Mouse (Mus musculus): Measurements from ENCODE around the gene Olfr701. TPM values are rescaled to one million over a fixed set of nuclear protein-coding genes. Genes with fewer than 3 reads are reported as not detected.

The Olfr701 gene
- not detected in 2 replicates for total RNA-seq (2015)
- total RNA-seq (2017): not detected in 2 replicates

- ATAC-seq (ENCODE audit: poor library complexity, severe bottlenecking): no peak
These were observed at the start of gene Olfr701 for GRCm38 (mm10) chr7:106813829-106814228. Olfr701 (plus strand) TSS chr7:106814129.

- ATAC-seq (ENCODE audit: poor library complexity, severe bottlenecking): 0 out of 2 replicates have a peak, but pooled peaks have one; percentile 40
These were observed 25.6 kb upstream of the Olfr701 start for GRCm38 (mm10) chr7:106788330-106788729.

GRCm38 (mm10) chr7:106793098-106793497, 20.8 kb upstream of the Olfr701 start, which contains the start of gene Olfr699:
Olfr699 (minus strand) TSS chr7:106793198.
- no peak for ATAC-seq (ENCODE audit: poor library complexity, severe bottlenecking)

GRCm38 (mm10) chr7:106808734-106809133, 5.2 kb upstream of the Olfr701 start, which contains the start of gene Olfr700:
Olfr700 (minus strand) TSS chr7:106808834.
- ATAC-seq (ENCODE audit: poor library complexity, severe bottlenecking): no peak

GRCm38 (mm10) chr7:106815775-106816174, 1.8 kb downstream of the Olfr701 start:
- peak; percentile 83 for ATAC-seq (ENCODE audit: poor library complexity, severe bottlenecking)

GRCm38 (mm10) chr7:106818414-106818813, 4.5 kb downstream of the Olfr701 start:
- no peak for ATAC-seq (ENCODE audit: poor library complexity, severe bottlenecking)

GRCm38 (mm10) chr7:106833793-106834192, 19.9 kb downstream of the Olfr701 start, which contains the start of gene Olfr702:
Olfr702 (minus strand) TSS chr7:106833893.
- no peak for ATAC-seq (ENCODE audit: poor library complexity, severe bottlenecking)

GRCm38 (mm10) chr7:106843060-106843459, 29.1 kb downstream of the Olfr701 start, which contains the start of gene Olfr703:
Olfr703 (plus strand) TSS chr7:106843360.
- ATAC-seq (ENCODE audit: poor library complexity, severe bottlenecking): no peak

GRCm38 (mm10) chr7:106862885-106863284, 49.0 kb downstream of the Olfr701 start, which contains the start of gene Olfr704:
Olfr704 (plus strand) TSS chr7:106863185.
- ATAC-seq (ENCODE audit: poor library complexity, severe bottlenecking): no peak

Other genes starting within 250 kb of the Olfr701 start
- gene Olfr693, start 133.5 kb upstream of the Olfr701 start, total RNA-seq (2015): not detected in 2 replicates
- gene Olfr693, start 133.5 kb upstream of the Olfr701 start, total RNA-seq (2017): not detected in 2 replicates
- gene Olfr694, start 122.3 kb upstream of the Olfr701 start, total RNA-seq (2015): 0.04 TPM in 1 of 2 replicates, not detected in the other
- not detected in 2 replicates for gene Olfr694, start 122.3 kb upstream of the Olfr701 start, total RNA-seq (2017)
- not detected in 2 replicates for gene Olfr695, start 97.7 kb upstream of the Olfr701 start, total RNA-seq (2015)
- not detected in 2 replicates for gene Olfr695, start 97.7 kb upstream of the Olfr701 start, total RNA-seq (2017)
- gene Olfr697, start 71.7 kb upstream of the Olfr701 start, total RNA-seq (2015): not detected in 2 replicates
- gene Olfr697, start 71.7 kb upstream of the Olfr701 start, total RNA-seq (2017): not detected in 2 replicates
- gene Olfr698, start 58.7 kb upstream of the Olfr701 start, total RNA-seq (2015): not detected in 2 replicates
- gene Olfr698, start 58.7 kb upstream of the Olfr701 start, total RNA-seq (2017): not detected in 2 replicates
- not detected in 2 replicates for gene Olfr699, start 20.9 kb upstream of the Olfr701 start, total RNA-seq (2015)
- gene Olfr699, start 20.9 kb upstream of the Olfr701 start, total RNA-seq (2017): not detected in 2 replicates
- not detected in 2 replicates for gene Olfr700, start 5.3 kb upstream of the Olfr701 start, total RNA-seq (2015)
- gene Olfr700, start 5.3 kb upstream of the Olfr701 start, total RNA-seq (2017): 0.73 TPM in 1 of 2 replicates, not detected in the other
- not detected in 2 replicates for gene Olfr702, start 19.8 kb downstream of the Olfr701 start, total RNA-seq (2015)
- gene Olfr702, start 19.8 kb downstream of the Olfr701 start, total RNA-seq (2017): not detected in 2 replicates
- not detected in 2 replicates for gene Olfr703, start 29.2 kb downstream of the Olfr701 start, total RNA-seq (2015)
- gene Olfr703, start 29.2 kb downstream of the Olfr701 start, total RNA-seq (2017): not detected in 2 replicates
- gene Olfr704, start 49.1 kb downstream of the Olfr701 start, total RNA-seq (2015): not detected in 2 replicates
- gene Olfr704, start 49.1 kb downstream of the Olfr701 start, total RNA-seq (2017): not detected in 2 replicates
- gene Olfr705, start 62.8 kb downstream of the Olfr701 start, total RNA-seq (2015): not detected in 2 replicates
- gene Olfr705, start 62.8 kb downstream of the Olfr701 start, total RNA-seq (2017): not detected in 2 replicates
- gene Olfr706, start 74.0 kb downstream of the Olfr701 start, total RNA-seq (2015): not detected in 2 replicates
- not detected in 2 replicates for gene Olfr706, start 74.0 kb downstream of the Olfr701 start, total RNA-seq (2017)
- gene Olfr707, start 87.1 kb downstream of the Olfr701 start, total RNA-seq (2015): not detected in 2 replicates
- gene Olfr707, start 87.1 kb downstream of the Olfr701 start, total RNA-seq (2017): not detected in 2 replicates
- gene Olfr1532-ps1, start 93.9 kb downstream of the Olfr701 start, total RNA-seq (2015): not detected in 2 replicates
- not detected in 2 replicates for gene Olfr1532-ps1, start 93.9 kb downstream of the Olfr701 start, total RNA-seq (2017)
- gene Olfr709-ps1, start 118.1 kb downstream of the Olfr701 start, total RNA-seq (2015): not detected in 2 replicates
- not detected in 2 replicates for gene Olfr709-ps1, start 118.1 kb downstream of the Olfr701 start, total RNA-seq (2017)
- gene Olfr710, start 134.2 kb downstream of the Olfr701 start, total RNA-seq (2015): not detected in 2 replicates
- not detected in 2 replicates for gene Olfr710, start 134.2 kb downstream of the Olfr701 start, total RNA-seq (2017)
- gene Olfr6, start 149.8 kb downstream of the Olfr701 start, total RNA-seq (2015): not detected in 2 replicates
- gene Olfr6, start 149.8 kb downstream of the Olfr701 start, total RNA-seq (2017): not detected in 2 replicates
- gene Olfr711, start 161.3 kb downstream of the Olfr701 start, total RNA-seq (2015): not detected in 2 replicates
- not detected in 2 replicates for gene Olfr711, start 161.3 kb downstream of the Olfr701 start, total RNA-seq (2017)
- gene Olfr2, start 191.9 kb downstream of the Olfr701 start, total RNA-seq (2015): not detected in 2 replicates
- gene Olfr2, start 191.9 kb downstream of the Olfr701 start, total RNA-seq (2017): under 0.01 TPM in 1 of 2 replicates, not detected in the other
- gene Olfr713, start 217.0 kb downstream of the Olfr701 start, total RNA-seq (2015): not detected in 2 replicates
- not detected in 2 replicates for gene Olfr713, start 217.0 kb downstream of the Olfr701 start, total RNA-seq (2017)

Data from megakaryocyte, adult 5-6 weeks (primary cell).